Mouse (Mus musculus) CH12.LX (cell line): ENCODE measurements around the gene Hcrtr1. TPM values are rescaled to one million over a fixed set of nuclear protein-coding genes. Genes with fewer than 3 reads are reported as not detected.

Experiments
- DNase-seq: peaks from one replicate; pipeline ENCODE4 v3.0.0-alpha.2; 2013; ENCODE audit errors: extremely low read depth
- H3K27ac ChIP-seq: 2 replicates; pipeline ENCODE4 v1.5.1; 2012; ENCODE audit warnings: low read depth, mild to moderate bottlenecking, control low read depth, moderate library complexity; ENCODE audit not compliant: insufficient read depth
- H3K27me3 ChIP-seq: replicated peaks from 2 replicates; pipeline ENCODE3; 2012; ENCODE audit warnings: inconsistent platforms
- H3K36me3 ChIP-seq, 2 experiments: replicated peaks in 1 of 2; 2 replicates each; pipeline versions ENCODE3 to v1.6.1; 2012; ENCODE audit warnings: inconsistent platforms in 1 of 2, low read length in 1 of 2, mild to moderate bottlenecking in 1 of 2, mixed read lengths in 1 of 2, moderate library complexity in 1 of 2; ENCODE audit not compliant: control insufficient read depth in 1 of 2, insufficient read depth in 1 of 2
- H3K4me1 ChIP-seq, 2 experiments: 2 replicates each; pipeline ENCODE4 v1.6.1; 2012; ENCODE audit warnings: inconsistent platforms in 1 of 2, moderate library complexity in 1 of 2; ENCODE audit not compliant: insufficient read depth in 2 of 2, control insufficient read depth in 1 of 2
- H3K4me2 ChIP-seq: 2 replicates; pipeline ENCODE4 v1.6.1; 2012; ENCODE audit warnings: low read depth, mild to moderate bottlenecking, control low read depth; ENCODE audit not compliant: poor library complexity, insufficient read depth, severe bottlenecking
- H3K4me3 ChIP-seq, 3 experiments: fragments of 150-350 bp in 1 of 3; sonication (generic) in 1 of 3; replicated peaks in 1 of 3; 2 replicates each; pipeline versions ENCODE3 to v1.5.1; 2011 to 2012; ENCODE audit warnings: low read depth in 2 of 3, low read length in 2 of 3, mild to moderate bottlenecking in 2 of 3, moderate library complexity in 2 of 3, control low read depth in 1 of 3, improper control_type of control experiment in 1 of 3, inconsistent platforms in 1 of 3, mixed read lengths in 1 of 3; ENCODE audit not compliant: poor library complexity in 1 of 3
- H3K79me2 ChIP-seq: replicated peaks from 2 replicates; pipeline ENCODE4 v1.6.1; 2012; ENCODE audit warnings: mild to moderate bottlenecking, moderate library complexity; ENCODE audit not compliant: control insufficient read depth, poor library complexity, insufficient read depth, severe bottlenecking; ENCODE audit errors: extremely low read depth
- H3K9ac ChIP-seq: 2 replicates; pipeline ENCODE4 v1.6.1; 2012; ENCODE audit warnings: low read depth, mild to moderate bottlenecking, control low read depth, moderate library complexity; ENCODE audit not compliant: insufficient read depth
- H3K9me3 ChIP-seq: replicated peaks from 2 replicates; pipeline ENCODE3; 2012; ENCODE audit warnings: low read length, inconsistent platforms, mixed read lengths
- BHLHE40 ChIP-seq: IDR thresholded peaks from 2 replicates; pipeline ENCODE4 v1.6.1; 2011; ENCODE audit warnings: mild to moderate bottlenecking, low read depth, low read length, improper control_type of control experiment
- E2F4 ChIP-seq: IDR thresholded peaks from 2 replicates; pipeline ENCODE4 v1.6.1; 2011; ENCODE audit warnings: low read depth, low read length, improper control_type of control experiment; ENCODE audit not compliant: insufficient replicate concordance
- ELF1 ChIP-seq: IDR thresholded peaks from 2 replicates; pipeline ENCODE4 v1.6.1; 2014; ENCODE audit warnings: low read depth, mild to moderate bottlenecking, inconsistent platforms, low read length, improper control_type of control experiment
- ETS1 ChIP-seq: conservative IDR thresholded peaks from 2 replicates; pipeline ENCODE4 v1.6.1; 2012; ENCODE audit warnings: low read depth, mild to moderate bottlenecking, inconsistent platforms, low read length, improper control_type of control experiment, moderate library complexity
- GABPA ChIP-seq: IDR thresholded peaks from 2 replicates; pipeline ENCODE4 v1.6.1; 2012; ENCODE audit warnings: low read depth, low read length, improper control_type of control experiment, inconsistent platforms; ENCODE audit not compliant: insufficient replicate concordance
- HCFC1 ChIP-seq: IDR thresholded peaks from 2 replicates; pipeline ENCODE4 v1.6.1; 2012; ENCODE audit warnings: low read depth, mild to moderate bottlenecking, inconsistent platforms, low read length, improper control_type of control experiment
- IRF4 ChIP-seq: IDR thresholded peaks from 2 replicates; pipeline ENCODE4 v1.6.1; 2014; ENCODE audit warnings: low read depth, mild to moderate bottlenecking, inconsistent platforms, low read length, improper control_type of control experiment
- MAFK ChIP-seq: IDR thresholded peaks from 2 replicates; pipeline ENCODE4 v1.6.1; 2011; ENCODE audit warnings: low read length, improper control_type of control experiment; ENCODE audit not compliant: insufficient replicate concordance
- MAZ ChIP-seq: IDR thresholded peaks from 2 replicates; pipeline ENCODE4 v1.6.1; 2012; ENCODE audit warnings: low read depth, mild to moderate bottlenecking, inconsistent platforms, low read length, improper control_type of control experiment, moderate library complexity
- MXI1 ChIP-seq: IDR thresholded peaks from 2 replicates; pipeline ENCODE4 v1.6.1; 2011; ENCODE audit warnings: mild to moderate bottlenecking, low read depth, low read length, improper control_type of control experiment
- MYC ChIP-seq: IDR thresholded peaks from 2 replicates; pipeline ENCODE4 v1.6.1; 2011; ENCODE audit warnings: low read depth, mild to moderate bottlenecking, improper control_type of control experiment, low read length
- NELFE ChIP-seq: IDR thresholded peaks from 2 replicates; pipeline ENCODE4 v1.6.1; 2011; ENCODE audit warnings: low read depth, low read length, improper control_type of control experiment
- POLR2AphosphoS2 ChIP-seq: IDR thresholded peaks from 2 replicates; pipeline ENCODE4 v1.6.1; 2011; ENCODE audit warnings: low read depth, low read length, improper control_type of control experiment
- RAD21 ChIP-seq: IDR thresholded peaks from 2 replicates; pipeline ENCODE4 v1.6.1; 2011; ENCODE audit warnings: low read depth, mild to moderate bottlenecking, low read length, improper control_type of control experiment, moderate library complexity
- USF1 ChIP-seq: IDR thresholded peaks from 2 replicates; pipeline ENCODE4 v1.6.1; 2014; ENCODE audit warnings: low read depth, mild to moderate bottlenecking, inconsistent platforms, low read length, improper control_type of control experiment
- USF2 ChIP-seq: conservative IDR thresholded peaks from 2 replicates; pipeline ENCODE4 v1.6.1; 2011; ENCODE audit warnings: low read depth, low read length, improper control_type of control experiment
- ZKSCAN1 ChIP-seq: IDR thresholded peaks from 2 replicates; pipeline ENCODE4 v1.6.1; 2012; ENCODE audit warnings: low read depth, inconsistent platforms, low read length, improper control_type of control experiment, borderline replicate concordance
- dilution Hi-C: fragments of 300-500 bp; cut with MboI; formaldehyde crosslinking; loops from 2 replicates; pipeline ENCODE4 v1.14.3; 2020; ENCODE audit warnings: low sequenced_read_pairs; ENCODE audit not compliant: extremely low pct_unique_long_range_greater_than_20kb, extremely low pct_ligation_motif_present
- in situ Hi-C: fragments of 300-500 bp; cut with MboI; formaldehyde crosslinking; loops from 3 replicates; pipeline ENCODE4 v1.14.3; 2019; ENCODE audit warnings: low sequenced_read_pairs, low pct_ligation_motif_present, low pct_unique_long_range_greater_than_20kb, mixed read lengths
- polyA plus RNA-seq: library from polyadenylated mRNA; unstranded; fragments of >175 nt; gene quantifications from 2 replicates; pipeline ENCODE4 v1.2.1, GENCODE M21; 2012; ENCODE audit warnings: low read depth; ENCODE audit not compliant: insufficient read length
- total RNA-seq, 2 experiments: library from RNA; depleted of rRNA; stranded (reverse); fragments of 300-350 nt in 1 of 2; fragments of >200 nt in 1 of 2; gene quantifications; 2 replicates each; pipeline ENCODE4 v1.2.3; 2012 to 2014

The Hcrtr1 gene
- total and polyA plus RNA-seq, 3 experiments: not detected

GRCm38 (mm10) chr4:130124110-130124509 is 15.0 kb downstream of the Hcrtr1 start:
- no peaks in the 10 kb centered on the region for H3K9me3 ChIP-seq
- no peak overlapping the region for H3K4me3 ChIP-seq
- H3K4me1 ChIP-seq: no peaks in the 10 kb centered on the region
- no peak for DNase-seq
- no peak overlapping the region for H3K27ac ChIP-seq
- no peaks in the 10 kb centered on the region for H3K27me3 ChIP-seq
- H3K79me2 ChIP-seq: no peaks in the 10 kb centered on the region
- dilution Hi-C loops (no loop called here), in situ Hi-C loops (no loop called here)
- H3K36me3 ChIP-seq: peaks cover 59 to 81% of the 10 kb centered on the region in 2 experiments
- no peak overlapping the region for H3K9ac ChIP-seq
- TF ChIP-seq USF2 (no peak), MAFK (no peak), GABPA (no peak), MXI1 (no peak), NELFE (no peak), USF1 (no peak), IRF4 (no peak), ELF1 (no peak), MAZ (no peak), HCFC1 (no peak)
- H3K4me2 ChIP-seq: no peak overlapping the region

GRCm38 (mm10) chr4:130123020-130123419 is 16.1 kb downstream of the Hcrtr1 start:
- dilution Hi-C loops (no loop called here), in situ Hi-C loops (no loop called here)
- no peak for DNase-seq
- H3K27ac ChIP-seq: no peak overlapping the region
- H3K79me2 ChIP-seq: no peaks in the 10 kb centered on the region
- no peaks in the 10 kb centered on the region for H3K9me3 ChIP-seq
- H3K4me1 ChIP-seq: no peaks in the 10 kb centered on the region
- no peak overlapping the region for H3K4me3 ChIP-seq
- H3K36me3 ChIP-seq: peaks cover 59 to 76% of the 10 kb centered on the region in 2 experiments
- H3K9ac ChIP-seq: no peak overlapping the region
- no peak overlapping the region for H3K4me2 ChIP-seq
- H3K27me3 ChIP-seq: no peaks in the 10 kb centered on the region
- TF ChIP-seq ZKSCAN1: no peak
- no peak for TF ChIP-seq NELFE
- TF ChIP-seq ETS1: no peak
- TF ChIP-seq E2F4: no peak
- TF ChIP-seq MAFK: no peak
- no peak for TF ChIP-seq MYC
- TF ChIP-seq POLR2AphosphoS2: no peak
- no peak for TF ChIP-seq BHLHE40
- no peak for TF ChIP-seq RAD21
